Mouse (Mus musculus): ENCODE measurements around the gene Cd3eap.

Gene Cd3eap

DNA sequence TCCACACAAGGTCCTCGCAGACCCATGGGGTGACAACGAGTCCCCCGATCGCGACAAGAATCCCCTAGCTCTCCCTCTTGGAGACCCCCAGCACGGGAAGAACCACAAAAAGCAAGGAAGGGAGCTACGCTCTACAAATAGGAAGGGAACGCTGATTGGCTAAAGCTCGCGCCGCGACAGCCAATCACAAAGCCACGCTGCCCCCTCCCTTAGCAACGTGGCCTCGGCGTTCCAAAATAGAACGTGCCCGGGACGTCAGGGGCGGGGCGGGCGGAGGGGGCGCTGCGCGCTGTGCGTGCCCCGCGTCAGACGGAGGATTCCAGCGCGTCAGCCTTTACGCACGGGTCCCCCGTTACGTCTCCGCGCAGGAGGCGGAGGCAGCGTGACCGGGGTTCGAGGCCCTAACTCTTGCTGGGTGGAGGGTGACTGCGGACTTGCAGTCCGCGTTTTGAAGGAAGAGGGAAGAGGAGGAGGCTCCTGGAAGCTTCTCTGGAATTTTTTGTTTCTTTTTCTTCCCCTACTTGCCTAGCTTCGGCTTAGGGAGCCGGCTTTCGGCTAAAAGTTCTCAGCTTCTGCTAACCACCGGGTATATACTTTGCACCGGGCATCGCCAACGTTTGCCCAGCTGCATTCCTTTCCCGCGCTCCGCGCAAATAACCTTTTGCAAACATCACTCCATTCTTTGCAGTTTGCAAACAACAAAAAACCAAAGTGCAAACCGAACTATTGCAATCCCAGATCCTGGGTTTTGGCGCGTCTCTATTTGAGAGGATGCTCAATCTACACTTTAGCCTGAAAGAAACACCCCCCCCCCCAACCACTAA, 50.6 kb downstream of the Cd3eap start:
- DNase-seq (ENCODE audit: low read depth, low spot score), result peak; percentile 98

DNA sequence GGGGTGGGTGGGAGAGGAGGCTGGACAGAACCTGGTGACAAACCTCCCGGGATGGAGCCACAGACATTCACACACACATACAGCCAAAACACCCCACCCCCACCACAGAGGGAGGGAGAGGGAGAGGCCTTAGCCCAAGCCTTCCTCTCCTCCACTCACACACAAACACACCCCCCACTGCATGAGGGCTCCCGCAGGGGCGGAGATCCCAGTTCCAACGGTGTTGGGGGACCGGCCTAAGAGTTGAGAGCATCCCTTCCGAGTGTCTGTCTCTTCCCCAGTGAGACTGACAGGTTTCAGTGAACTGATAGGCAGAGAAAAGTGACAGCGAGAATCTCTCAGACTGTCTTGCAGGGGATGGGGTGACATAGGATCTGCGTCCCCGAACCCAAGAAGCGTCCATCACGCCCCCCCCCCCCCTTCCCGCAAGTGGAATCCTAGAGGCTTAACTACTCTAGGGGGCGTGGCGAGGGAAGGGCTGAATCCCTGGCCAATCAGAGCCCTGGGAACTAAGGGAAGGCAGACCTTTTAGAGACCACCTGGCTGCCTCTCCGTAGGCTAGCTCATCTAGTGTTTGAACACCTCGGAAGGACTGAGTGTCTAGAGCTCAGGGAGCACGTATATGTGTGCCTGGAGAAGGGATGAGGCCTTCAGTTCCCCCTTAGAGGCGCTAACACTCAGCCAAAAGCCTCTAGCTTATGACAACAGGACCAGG, 51.4 kb downstream of the Cd3eap start:
- peak; percentile 90 for DNase-seq (ENCODE audit: low read depth, low spot score)

DNA sequence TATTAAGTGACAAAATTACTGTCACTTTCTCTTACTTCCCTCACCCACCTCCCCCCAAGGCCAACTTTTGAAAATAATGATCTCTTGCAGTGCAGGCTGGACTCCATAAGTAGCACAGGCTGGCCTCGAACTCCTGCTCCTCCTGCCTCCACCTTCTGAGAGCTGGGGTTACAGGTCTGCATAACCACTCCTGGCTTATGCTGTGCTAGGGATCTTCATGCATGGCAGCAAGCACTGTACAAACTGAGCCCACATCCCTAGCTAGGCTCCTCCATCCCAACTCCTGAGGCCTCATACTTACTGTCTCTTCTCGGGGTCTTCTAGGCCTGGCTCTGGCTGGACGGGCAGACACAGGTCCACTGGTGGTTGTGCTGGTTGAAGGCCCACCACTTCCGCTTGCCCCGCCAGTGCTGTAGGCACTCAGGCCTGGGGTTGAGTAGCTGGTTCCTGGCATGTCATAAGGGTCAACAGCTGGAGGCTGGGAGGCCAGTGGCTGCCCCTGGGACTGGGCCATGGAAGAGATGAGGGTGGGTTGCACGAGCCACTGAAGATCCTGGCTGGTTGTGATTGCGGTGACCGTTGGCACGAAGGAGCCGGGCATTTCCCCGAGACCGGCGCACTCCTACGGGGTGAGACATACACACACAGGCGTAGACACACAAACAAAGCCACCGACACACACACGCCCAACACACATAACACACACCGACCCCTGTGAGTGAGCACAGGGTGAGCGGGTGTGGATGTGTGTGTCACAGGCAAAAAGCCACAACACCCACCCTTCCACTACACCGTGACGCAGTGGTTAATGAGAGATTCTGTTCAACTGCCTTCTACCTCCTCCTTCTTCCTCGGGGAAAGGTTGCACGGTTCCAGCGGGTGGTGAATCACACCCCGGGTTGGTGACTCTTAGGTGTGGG, 52.2 kb downstream of the Cd3eap start:
- no peak for DNase-seq (ENCODE audit: low read depth, low spot score)
